Mouse (Mus musculus): Measurements from ENCODE around the gene Zfx. TPM values are rescaled to one million over a fixed set of nuclear protein-coding genes. Genes with fewer than 3 reads are reported as not detected.

Gene Zfx
- 10 to 100 TPM; 34.1 to 36.4 TPM for total RNA-seq (2021)
- long read RNA-seq, full-length matches to known transcripts = 6 of 13 reads
- long read RNA-seq, partial matches to known transcripts = 0 of 13 reads
- long read RNA-seq, other reads (novel, unspliced or antisense) = 7 of 13 reads

DNA sequence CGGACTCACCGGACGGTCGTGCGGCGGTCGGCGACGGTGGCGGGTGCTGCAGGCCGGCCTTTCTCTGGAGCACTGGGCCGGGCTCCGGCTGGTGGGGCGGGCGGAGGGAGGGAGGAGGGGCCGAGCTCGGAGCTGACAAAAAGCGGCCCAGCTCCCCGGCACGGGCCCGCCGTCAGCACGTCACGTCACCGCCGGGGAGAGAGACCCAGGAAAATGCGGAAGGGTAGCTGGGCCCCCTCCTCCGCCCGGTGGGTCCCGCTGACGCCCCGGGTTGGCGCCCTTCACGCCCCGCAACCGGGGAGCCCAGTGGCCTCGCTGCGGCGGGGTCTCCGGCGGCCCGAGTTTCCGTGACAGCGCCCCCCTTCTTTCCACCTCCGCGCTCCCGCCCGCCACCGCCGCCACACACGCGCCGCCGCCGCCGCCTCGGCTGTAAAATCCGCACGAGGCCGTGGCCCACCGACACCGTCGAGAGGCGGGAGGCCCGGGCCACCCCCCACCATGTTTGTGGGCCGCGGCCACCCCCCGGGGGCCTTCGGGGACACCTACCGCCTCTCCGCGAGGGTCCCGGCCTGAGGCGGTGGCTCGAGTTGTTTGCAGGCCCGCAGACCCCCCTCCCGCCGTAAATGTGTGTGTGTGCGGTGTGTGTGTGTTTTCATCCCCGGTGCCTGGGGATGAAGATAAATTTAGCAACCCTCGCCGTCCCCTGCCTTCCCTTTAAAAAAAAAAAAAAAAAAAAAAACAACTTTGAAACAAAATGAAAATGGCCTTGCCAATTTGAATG lies at the start of gene Zfx:
Zfx (minus strand) TSS at position 644 of the 781 bp plus-strand sequence.
- peak; percentile 34 to 56 for DNase-seq (ENCODE audit: low spot score in 2 of 2)

DNA sequence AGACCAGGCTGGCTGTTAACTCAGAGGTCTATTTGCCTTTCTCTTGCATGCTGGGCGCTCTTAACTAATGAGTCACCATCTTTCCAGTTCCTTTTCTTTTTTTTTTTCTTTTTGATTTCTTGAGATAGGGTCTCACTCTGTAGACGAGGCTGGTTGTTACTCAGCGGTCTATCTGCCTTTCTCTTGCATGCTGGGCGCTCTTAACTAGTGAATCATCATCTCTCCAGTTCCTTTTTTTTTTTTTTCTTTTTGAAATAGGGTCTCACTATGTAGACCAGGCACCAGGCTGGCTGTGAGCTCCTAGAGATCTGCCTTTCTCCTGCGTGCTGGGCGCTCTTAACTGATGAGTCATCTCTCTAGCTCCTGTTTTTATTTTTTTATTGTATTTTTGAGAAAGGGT lies 45.8 kb upstream of the Zfx start:
- DNase-seq (ENCODE audit: low spot score in 2 of 2) = no peak

DNA sequence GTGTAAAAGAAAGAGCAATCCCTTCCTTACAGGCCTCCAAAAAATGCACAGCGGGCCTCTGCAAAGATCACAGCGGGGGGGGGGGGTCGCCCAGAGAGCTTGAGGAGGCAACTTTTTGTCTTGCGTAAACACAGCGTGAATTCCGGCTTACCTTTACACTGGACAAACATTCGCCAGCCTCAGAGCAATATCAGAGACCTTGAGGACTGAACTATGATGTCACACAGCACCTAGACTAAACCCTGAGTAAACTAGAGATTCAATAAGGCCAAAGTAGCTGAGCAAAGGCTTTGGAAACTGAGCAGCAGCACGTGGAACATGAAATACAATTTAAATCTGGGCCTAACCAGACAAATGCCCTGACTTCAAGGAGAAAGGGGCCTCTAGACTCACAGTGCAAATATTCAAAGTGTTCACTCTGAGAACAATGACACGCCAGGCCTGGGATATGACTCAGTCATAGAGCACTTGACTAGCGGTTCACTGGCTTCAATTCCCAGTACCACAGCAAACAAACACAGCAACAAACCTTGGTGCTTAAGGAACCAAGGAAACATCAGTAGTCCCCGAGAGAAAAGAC lies 28.8 kb upstream of the Zfx start:
- no peak for DNase-seq (ENCODE audit: low spot score in 2 of 2)

DNA sequence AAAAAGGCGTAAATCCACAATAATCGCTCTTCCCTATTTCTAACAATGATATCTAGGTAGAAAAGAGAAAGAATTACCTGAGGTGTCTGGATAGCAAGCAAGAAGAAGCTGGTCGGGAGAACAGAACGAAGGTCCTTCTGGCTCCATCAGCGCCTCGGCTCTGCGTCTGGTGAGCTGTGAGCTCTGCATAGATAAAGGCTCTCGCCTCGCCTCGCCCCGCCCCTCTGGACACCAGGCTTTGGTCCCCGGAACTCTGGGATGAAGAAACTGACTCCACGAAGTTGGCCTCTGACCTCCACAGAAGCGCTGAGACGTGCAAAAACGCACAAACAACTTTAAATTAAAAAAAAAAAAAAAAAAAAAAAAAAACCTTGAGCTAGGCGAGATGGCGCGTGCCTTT lies 27.0 kb upstream of the Zfx start:
- no peak for DNase-seq (ENCODE audit: low spot score in 2 of 2)

DNA sequence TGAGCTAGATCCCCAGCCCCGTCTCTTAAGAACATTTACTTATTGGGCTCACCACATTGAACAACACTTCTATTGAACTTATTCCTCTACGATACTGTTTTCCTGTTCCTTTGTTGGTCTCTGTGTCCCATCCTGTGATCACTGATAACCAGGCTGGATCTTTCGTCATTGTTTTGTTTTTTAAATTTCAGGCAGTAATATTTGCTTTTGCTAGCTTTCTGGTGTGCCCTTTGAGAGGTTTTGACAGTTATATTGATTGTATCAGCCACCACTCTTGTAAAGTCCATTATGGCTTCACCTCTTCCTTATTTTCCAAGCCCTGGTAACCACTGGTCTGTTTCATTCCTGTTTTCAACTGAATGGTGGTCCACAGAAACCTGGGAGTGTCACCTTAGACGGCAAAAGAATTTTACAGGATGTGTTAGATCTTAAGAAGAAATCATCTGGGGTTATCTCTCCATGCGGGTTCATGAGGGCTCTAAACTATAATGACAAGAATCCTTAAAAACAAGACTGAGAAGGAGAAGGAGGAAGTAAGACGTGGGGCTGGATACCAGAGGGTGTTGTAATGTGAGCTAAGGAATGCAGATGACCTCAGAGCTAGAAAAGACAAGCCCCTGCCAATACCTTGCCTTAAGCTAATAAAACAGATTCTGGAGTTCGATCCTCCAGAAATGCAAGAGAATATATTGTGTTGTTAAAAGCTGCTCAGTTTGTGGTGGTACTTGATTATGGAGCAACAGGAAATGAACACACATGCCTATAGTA lies 18.7 kb upstream of the Zfx start:
- DNase-seq (ENCODE audit: low spot score in 2 of 2) = no peak

DNA sequence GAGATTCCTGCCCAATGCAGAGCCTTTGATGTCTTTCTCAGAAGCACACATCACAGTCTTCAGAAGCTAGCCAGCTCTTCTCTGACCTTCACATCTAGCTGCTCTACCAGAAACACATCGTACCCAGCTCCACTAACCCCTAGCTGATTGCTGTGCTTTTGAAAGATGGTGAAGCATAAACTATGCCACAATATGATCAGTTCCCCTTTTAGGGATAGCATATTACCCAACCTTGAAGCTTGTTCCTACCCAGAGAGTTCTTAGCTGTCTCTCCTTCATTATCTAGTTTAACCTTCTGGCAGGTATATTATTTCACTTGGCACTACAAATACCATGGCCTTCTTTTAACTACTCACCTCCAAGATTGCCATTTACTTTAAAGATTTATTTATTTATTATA lies 16.6 kb upstream of the Zfx start:
- DNase-seq (ENCODE audit: low spot score in 2 of 2) = no peak

DNA sequence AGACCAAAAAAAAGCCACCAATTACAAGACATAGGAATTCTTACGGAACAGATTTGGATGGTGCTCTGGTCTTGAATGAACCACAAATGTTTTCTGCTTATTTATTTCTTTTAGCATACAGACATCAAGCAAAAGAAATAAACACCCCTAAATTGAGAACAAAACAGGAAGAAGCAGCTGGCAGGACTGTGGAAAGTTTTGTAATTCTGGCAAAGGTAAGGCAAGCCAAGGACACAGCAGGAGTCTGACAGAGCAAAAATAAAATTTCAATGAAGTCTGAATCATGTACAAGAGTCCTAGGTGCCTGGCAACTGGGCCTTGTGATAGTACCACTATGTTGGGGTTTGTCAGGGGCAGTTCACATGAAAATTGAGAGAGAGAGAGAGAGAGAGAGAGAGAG lies 14.8 kb upstream of the Zfx start:
- no peak for DNase-seq (ENCODE audit: low spot score in 2 of 2)

DNA sequence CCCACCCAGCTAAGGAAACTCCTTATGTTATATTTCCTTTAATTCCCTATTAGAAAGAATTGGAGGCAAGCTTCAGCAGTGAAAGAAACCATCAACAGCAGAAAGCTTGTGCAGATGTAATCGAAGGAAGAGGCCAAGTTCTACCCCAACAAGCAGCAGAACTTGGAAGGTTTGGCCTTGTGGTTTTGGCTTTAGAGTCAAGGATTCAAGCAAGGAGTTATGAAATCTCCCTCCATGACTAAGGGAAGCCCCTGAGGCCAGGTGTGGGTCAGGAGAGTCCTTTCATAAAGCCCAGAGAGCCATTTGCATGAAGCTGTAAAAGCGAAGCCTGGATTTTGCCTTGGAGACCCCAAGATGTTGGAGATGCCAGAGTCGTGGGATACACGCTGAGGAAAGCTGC lies 11.6 kb upstream of the Zfx start:
- no peak for DNase-seq (ENCODE audit: low spot score in 2 of 2)

DNA sequence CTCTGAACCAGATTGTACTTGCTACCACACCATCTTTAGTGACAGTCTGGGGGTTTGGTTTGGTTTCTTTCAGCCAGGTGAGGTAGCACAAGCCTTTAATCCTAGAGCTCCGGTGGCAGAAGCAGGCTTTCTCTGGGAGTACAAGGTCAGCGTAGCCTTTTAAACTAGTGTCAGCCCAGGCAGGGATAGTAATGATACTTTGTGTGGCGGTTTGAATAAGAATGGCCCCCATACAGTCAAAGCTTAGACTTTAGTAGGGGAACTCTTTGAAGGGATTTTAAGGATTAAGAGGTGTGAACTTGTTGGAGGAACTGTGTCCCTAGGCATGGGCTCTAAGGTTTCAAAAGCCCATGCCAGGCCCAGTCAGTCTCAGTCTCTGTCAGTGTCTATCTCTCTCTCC lies 10.0 kb upstream of the Zfx start:
- no peak for DNase-seq (ENCODE audit: low spot score in 2 of 2)

DNA sequence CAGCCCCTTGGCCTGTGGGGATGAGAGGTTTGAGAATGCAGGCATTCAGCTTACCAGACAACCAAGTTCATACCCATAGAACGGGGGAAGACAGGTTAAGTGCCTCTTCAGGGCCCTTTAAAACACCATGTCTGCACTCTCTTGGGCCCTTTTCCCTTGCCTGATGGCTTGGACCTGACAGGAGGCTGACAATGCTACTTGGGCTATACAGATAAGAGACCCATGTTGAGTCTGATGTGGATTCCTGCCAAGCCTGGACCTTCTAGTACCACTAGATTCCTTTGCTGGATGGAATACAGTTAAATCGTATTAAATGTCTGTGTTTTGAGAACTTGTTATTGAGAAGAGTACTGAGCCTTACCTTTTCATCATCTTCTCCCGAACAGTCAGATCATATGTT lies 8.7 kb upstream of the Zfx start:
- no peak for DNase-seq (ENCODE audit: low spot score in 2 of 2)

DNA sequence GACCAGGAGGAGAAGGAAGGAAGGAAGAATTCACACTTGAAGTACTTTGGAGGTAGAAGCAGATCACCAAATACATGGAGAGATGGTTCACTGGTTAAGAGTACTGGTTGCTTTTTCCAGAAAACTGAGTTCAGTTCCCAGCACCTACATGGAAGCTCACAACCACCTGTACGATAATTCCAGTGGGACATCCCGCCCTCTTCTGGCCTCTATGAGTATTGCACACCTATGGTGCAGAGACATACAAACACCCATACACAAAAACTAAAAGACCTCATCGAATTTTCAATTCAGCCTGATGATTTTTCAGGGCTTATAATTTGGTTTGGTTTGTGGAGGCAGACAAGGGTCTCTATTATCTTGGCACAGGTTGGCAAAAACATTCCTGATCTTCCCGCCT lies 6.2 kb upstream of the Zfx start:
- DNase-seq (ENCODE audit: low spot score in 2 of 2) = no peak

DNA sequence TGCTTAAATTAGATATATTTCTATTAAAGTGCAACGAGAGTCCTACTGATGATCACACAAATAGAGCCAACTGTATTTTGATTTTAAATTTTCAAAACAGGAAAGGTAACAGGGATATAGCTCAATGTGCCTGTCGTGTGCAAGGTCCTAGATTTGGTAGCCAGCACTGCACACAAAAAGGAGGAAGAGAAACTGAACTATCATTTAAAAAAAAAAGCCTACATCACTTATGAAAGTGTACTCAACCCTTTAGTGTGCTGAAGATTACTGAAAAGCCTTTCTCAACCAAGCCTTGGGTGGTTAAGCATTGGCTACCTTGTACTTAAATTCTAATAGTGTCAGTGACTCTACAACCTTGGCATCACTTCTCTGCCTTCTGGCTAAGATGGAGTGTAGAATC lies 2.4 kb upstream of the Zfx start:
- no peak for DNase-seq (ENCODE audit: low spot score in 2 of 2)

DNA sequence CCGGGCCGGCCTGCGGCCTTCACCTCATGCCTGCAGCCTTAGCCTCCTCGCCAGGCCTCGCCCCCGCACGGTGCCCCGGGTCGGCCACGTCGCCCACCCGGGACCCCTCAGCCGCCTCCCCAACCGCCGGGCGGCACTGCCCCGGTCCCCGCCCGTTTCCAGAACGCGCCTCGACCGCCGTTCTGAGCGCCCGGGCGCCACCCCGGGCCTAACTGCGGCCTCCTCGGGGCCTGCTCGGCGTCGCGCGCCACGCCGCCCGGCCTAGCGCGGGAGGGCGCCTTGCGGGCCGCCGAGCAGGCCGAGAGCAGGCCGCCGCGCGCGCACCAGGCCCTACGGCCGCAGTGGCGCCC lies 818 bp downstream of the Zfx start:
- DNase-seq (ENCODE audit: low spot score in 2 of 2) = peak in 1 of 2 experiments; percentile 25

DNA sequence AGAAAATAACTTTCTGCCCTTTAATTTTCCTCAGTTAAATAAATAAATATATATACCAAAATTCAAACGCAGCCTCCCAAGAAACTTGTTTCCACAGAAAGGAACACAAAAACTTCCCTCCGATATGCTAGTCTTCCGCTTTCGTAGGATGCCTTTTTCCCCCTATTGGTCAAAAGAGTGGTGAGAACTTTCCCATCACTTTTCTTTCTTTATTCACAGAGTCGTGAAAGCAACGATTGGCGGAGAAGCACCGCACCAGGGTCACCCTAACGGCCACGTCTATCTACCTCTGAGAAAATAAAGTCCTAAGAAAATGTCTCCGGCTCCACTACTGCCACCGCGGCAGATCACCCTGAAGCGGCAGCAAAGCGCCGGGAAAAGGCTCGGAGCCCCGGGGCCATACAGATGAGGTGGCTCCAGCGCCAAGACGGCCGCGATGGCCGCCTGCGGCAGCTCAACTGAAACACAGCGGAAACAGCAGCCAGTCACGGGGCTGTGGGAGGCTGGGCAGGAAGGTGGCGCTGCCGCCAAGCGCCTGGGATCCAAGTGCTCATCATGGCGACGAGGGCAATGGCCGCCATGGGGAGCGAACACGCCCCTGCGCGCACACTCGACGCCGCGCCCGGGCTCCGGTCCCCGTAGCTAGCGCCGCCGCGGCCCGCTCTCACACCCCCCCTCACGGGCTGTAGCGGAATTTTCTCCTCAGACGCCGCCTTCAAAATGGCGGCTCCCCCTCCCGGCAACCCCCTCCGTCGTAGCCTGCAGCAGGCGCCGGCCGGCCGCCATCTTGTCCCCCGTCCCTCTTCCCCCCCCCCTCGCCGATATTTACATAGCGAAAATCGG lies 1.4 kb downstream of the Zfx start:
- peak; percentile 77 to 87 for DNase-seq (ENCODE audit: low spot score in 2 of 2)

DNA sequence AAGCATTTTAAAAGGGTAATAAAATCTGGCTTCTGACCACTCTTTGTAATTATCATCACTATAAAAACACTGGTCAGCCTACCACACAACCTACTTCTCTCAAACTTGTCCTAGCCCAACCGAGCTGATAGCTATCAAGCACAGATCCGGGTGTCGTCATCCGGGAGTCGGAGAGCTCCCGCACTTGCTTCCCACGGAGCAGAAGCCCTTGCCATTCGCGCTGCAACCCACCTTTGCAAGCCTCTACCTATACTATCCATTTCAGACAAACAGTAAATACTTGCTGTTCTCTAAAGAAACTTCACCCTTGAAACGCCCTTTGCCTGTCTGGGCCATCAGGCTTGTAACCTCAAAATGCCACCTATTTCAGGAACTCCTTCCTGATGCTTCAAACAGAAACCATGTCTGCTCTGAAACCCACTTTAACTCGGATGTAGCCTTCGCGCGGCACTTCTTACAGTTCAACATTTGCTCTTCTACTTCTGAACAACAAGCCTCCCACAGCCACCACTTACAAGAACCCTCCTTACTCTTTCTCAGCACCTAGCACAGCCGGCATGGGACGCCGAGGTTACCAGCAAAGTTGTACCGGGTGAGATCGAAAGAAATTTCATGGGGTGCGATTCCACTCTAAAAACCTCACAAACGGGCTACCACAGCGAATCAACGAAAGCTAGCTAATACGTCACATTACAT lies 2.2 kb downstream of the Zfx start:
- peak in 1 of 2 experiments; percentile 3 for DNase-seq (ENCODE audit: low spot score in 2 of 2)

DNA sequence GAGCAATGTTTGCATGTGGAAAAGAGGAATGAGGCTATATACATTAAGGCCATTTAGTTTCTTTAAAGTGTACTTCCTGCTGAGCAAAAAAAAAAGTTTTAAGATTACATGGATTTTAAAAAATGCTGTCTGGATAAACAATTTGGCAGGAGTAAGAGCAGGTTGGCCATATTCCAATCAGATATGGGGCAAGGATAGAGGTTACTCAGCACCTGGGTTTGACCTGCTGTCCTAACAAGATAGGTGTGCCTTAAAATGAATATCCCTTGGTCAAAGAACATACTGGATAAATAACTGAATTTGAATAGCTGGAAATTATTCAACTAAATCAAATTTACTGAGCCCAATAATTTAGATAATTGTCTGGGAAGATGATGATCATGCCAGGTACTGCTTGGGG lies 5.2 kb downstream of the Zfx start:
- DNase-seq (ENCODE audit: low spot score in 2 of 2) = no peak

DNA sequence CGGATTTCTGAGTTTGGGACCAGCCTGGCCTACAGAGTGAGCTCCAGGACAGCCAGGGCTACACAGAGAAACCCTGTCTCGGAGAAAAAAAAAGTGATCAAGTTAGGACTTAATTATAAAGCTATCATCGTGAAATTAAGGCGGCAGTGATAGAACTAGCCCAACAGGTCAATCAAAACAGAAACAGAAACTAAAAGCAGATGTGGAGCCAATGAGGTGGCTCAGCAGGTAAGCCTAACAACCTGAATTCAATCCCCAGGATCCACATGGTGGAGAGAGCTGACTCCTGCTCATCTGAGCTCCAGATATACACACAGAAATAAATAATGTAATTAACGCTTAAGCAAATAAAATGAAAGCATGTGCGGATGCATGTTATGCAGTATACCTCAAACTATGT lies 7.6 kb downstream of the Zfx start:
- no peak for DNase-seq (ENCODE audit: low spot score in 2 of 2)

DNA sequence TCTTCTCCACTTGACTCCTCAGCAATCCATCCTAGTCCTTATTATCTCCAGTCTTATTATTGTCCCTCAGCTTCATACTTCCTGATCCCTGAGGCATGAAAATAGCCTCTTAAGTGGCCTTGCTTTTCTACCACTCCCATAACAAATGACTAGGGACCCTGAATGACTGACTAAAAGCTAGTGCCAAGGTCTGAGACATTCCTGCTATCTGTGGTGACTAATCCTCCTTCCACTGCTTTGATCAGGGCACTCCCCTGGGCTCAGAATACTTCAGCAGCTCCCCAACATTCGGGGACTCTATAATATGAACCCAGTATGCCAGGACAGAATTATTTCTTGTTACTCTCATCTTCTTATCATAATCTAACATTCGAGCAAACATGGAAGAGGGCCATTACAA lies 17.5 kb downstream of the Zfx start:
- no peak for DNase-seq (ENCODE audit: low spot score in 2 of 2)

DNA sequence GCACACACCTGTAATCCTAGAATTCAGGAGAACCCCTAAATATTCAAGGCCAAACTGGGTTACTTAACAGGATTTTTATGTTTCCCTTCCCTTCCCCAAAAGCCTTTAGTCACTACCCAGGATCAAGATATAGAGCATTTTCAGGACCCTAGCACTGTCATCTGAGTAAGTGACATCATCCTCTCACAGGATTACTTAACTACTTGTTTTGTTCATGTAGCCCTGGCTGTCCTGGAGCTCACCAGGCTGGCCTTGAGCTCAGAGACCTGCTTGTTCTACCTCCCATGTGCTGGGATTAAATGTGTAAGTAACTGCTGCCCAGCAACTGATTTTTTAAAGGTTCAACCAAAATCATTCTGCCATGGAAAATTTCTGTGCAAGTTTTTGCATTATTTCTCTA lies 20.6 kb downstream of the Zfx start:
- no peak for DNase-seq (ENCODE audit: low spot score in 2 of 2)

DNA sequence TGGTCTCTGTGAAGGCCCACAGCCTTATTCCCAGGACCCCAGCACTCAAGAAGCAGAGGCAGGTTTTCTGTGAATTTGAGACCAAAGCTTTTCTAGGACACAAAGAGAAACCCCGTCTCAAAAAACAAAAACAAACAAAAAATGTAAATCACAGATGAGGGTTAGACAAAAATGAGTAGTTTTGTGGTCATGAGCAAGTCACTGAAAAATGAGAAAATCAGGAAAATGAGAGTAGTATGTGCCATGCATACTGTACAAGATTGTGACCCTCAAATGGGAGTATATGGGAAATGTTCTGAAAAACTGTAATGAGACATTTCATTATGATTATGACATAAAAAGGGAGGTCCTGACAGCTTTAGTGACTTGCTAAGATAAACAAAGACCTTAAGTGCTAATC lies 22.9 kb downstream of the Zfx start:
- DNase-seq (ENCODE audit: low spot score in 2 of 2) = no peak

DNA sequence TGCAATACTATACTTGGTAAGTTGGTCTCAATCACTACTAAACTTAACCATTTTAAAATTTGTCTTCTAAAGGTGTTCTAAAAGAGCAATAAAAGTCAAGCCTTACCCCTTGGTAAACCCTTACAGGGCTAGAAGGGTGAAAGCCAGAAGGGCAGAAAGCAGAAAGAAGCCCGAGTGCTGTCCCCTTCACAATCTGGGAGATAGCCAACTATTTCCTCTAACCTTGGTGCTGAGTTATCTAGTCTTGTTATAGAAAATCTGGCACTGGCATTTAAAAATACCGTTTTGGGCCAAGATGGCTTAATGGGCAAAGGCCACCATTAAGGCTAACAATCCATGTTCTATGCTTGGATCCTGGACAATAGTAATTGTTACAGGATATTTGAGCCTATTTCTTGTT lies 32.5 kb downstream of the Zfx start:
- no peak for DNase-seq (ENCODE audit: low spot score in 2 of 2)

Data from layer of hippocampus, adult 18-20 months (tissue).